Mouse (Mus musculus): ENCODE data around the gene Cog2. TPM values are rescaled to one million over a fixed set of nuclear protein-coding genes. Genes with fewer than 3 reads are reported as not detected.

Gene Cog2
- polyA plus RNA-seq, 1 experiment from 2014 or later, result 19.1 TPM

Other genes starting within 250 kb of the Cog2 start
- 0.09 and 0.16 TPM in 2 replicates for gene Pgbd5, start 81.1 kb upstream of the Cog2 start, polyA plus RNA-seq (2015; fragmentation: Nextera tagmentation; extraction: Ambion mirVana)
- 50.2 and 54.9 TPM in 2 replicates for gene Agt, start 48.9 kb downstream of the Cog2 start, polyA plus RNA-seq (2015; fragmentation: Nextera tagmentation; extraction: Ambion mirVana)
- 0.22 TPM in 1 of 2 replicates, not detected in the other for gene Capn9, start 55.3 kb downstream of the Cog2 start, polyA plus RNA-seq (2015; fragmentation: Nextera tagmentation; extraction: Ambion mirVana)
- 4.6 and 5.8 TPM in 2 replicates for gene 2310022B05Rik, start 142.6 kb downstream of the Cog2 start, polyA plus RNA-seq (2015; fragmentation: Nextera tagmentation; extraction: Ambion mirVana)
- 20.6 and 23.7 TPM in 2 replicates for gene Ttc13, start 201.2 kb downstream of the Cog2 start, polyA plus RNA-seq (2015; fragmentation: Nextera tagmentation; extraction: Ambion mirVana)
- 8.0 and 8.3 TPM in 2 replicates for gene Arv1, start 201.4 kb downstream of the Cog2 start, polyA plus RNA-seq (2015; fragmentation: Nextera tagmentation; extraction: Ambion mirVana)
- gene Fam89a, start 231.1 kb downstream of the Cog2 start, polyA plus RNA-seq (2015; fragmentation: Nextera tagmentation; extraction: Ambion mirVana), result 2.6 and 2.9 TPM in 2 replicates